Mouse (Mus musculus) midbrain, embryonic 15.5 days (tissue): Measurements from ENCODE around the gene Ilf2. TPM values are rescaled to one million over a fixed set of nuclear protein-coding genes. Genes with fewer than 3 reads are reported as not detected.

Experiments used
- ATAC-seq: fragments of 200-750 bp; cut with Nextera tagmentation; replicated peaks from 2 replicates; pipeline ENCODE4 v1.8.0; 2017; ENCODE audit warnings: moderate TSS enrichment
- H3K27ac ChIP-seq: fragments of 300-500 bp; sonication (generic); 2 replicates; pipeline ENCODE4 v1.5.1; 2015; ENCODE audit warnings: mild to moderate bottlenecking, inconsistent platforms
- H3K27me3 ChIP-seq: fragments of 300-500 bp; sonication (generic); replicated peaks from 2 replicates; pipeline ENCODE4 v1.6.1; 2015; ENCODE audit warnings: inconsistent platforms
- H3K36me3 ChIP-seq: fragments of 300-500 bp; sonication (generic); replicated peaks from 2 replicates; pipeline ENCODE4 v1.6.1; 2015; ENCODE audit warnings: inconsistent platforms
- H3K4me1 ChIP-seq: fragments of 300-500 bp; sonication (generic); 2 replicates; pipeline ENCODE4 v1.6.1; 2015; ENCODE audit warnings: inconsistent platforms
- H3K4me2 ChIP-seq: fragments of 300-500 bp; sonication (generic); 2 replicates; pipeline ENCODE4 v1.6.1; 2015; ENCODE audit warnings: inconsistent platforms, mild to moderate bottlenecking, moderate library complexity
- H3K4me3 ChIP-seq: fragments of 300-500 bp; sonication (generic); 2 replicates; pipeline ENCODE4 v1.5.1; 2015; ENCODE audit warnings: mild to moderate bottlenecking, inconsistent platforms
- H3K9ac ChIP-seq: fragments of 300-500 bp; sonication (generic); 2 replicates; pipeline ENCODE4 v1.6.1; 2015; ENCODE audit warnings: mild to moderate bottlenecking, inconsistent platforms
- H3K9me3 ChIP-seq: fragments of 300-500 bp; sonication (generic); 2 replicates; pipeline ENCODE4 v1.6.1; 2016; ENCODE audit warnings: inconsistent platforms
- WGBS: fragments of 180-500 bp; shearing (Covaris S2); methylation state at CpG from one replicate; pipeline ENCODE4 v1.1.7; 2015; ENCODE audit warnings: mixed read lengths; 5-methylcytosine and 5-hydroxymethylcytosine counted together
- polyA plus RNA-seq: library from polyadenylated mRNA; unstranded; fragments of >200 nt; fragmentation: Nextera tagmentation; extraction: Ambion mirVana; gene quantifications from 2 replicates; pipeline ENCODE4 v1.2.1, GENCODE M21; 2015

Gene Ilf2
- polyA plus RNA-seq, 1 experiment from 2014 or later: 263 TPM

GRCm38 (mm10) chr3:90514691-90515090 lies 38.8 kb downstream of the Ilf2 start:
- WGBS: 2% methylated on average over 10 of the region's 10 CpGs
- peaks cover 13% of the 10 kb centered on the region for H3K4me1 ChIP-seq
- peak overlapping the region; percentile 60 for H3K4me2 ChIP-seq
- H3K27ac ChIP-seq: no peak overlapping the region
- H3K9me3 ChIP-seq: no peaks in the 10 kb centered on the region
- peak overlapping the region; percentile 34 for H3K4me3 ChIP-seq
- H3K27me3 ChIP-seq: peaks cover 28% of the 10 kb centered on the region
- ATAC-seq: 0 out of 2 replicates have a peak, but pooled peaks have one; percentile 28
- no peaks in the 10 kb centered on the region for H3K36me3 ChIP-seq
- peak overlapping the region; percentile 25 for H3K9ac ChIP-seq

GRCm38 (mm10) chr3:90515242-90515641 lies 39.3 kb downstream of the Ilf2 start:
- H3K4me2 ChIP-seq: peak overlapping the region; percentile 60
- WGBS: 33% methylated on average over 1 of the region's 1 CpGs
- peaks cover 11% of the 10 kb centered on the region for H3K4me1 ChIP-seq
- H3K27me3 ChIP-seq: peaks cover 28% of the 10 kb centered on the region
- peak overlapping the region; percentile 34; the same call in 1 of the 2 replicates for H3K4me3 ChIP-seq
- no peak for ATAC-seq
- no peaks in the 10 kb centered on the region for H3K36me3 ChIP-seq
- no peaks in the 10 kb centered on the region for H3K9me3 ChIP-seq
- H3K27ac ChIP-seq: no peak overlapping the region
- no peak overlapping the region for H3K9ac ChIP-seq

- H3K27me3 ChIP-seq: peaks cover 28% of the 10 kb centered on the region
- H3K4me3 ChIP-seq: no peak overlapping the region
- no peaks in the 10 kb centered on the region for H3K36me3 ChIP-seq
- no peak overlapping the region for H3K9ac ChIP-seq
- H3K9me3 ChIP-seq: no peaks in the 10 kb centered on the region
- H3K4me2 ChIP-seq: no peak overlapping the region
- 89% methylated on average over 4 of the region's 4 CpGs for WGBS
- ATAC-seq: no peak
- no peak overlapping the region for H3K27ac ChIP-seq
- H3K4me1 ChIP-seq: peaks cover 11% of the 10 kb centered on the region
Observed at GRCm38 (mm10) chr3:90515789-90516188, 39.9 kb downstream of the Ilf2 start.

GRCm38 (mm10) chr3:90517711-90518110 lies 41.8 kb downstream of the Ilf2 start:
- H3K27ac ChIP-seq: no peak overlapping the region
- H3K36me3 ChIP-seq: no peaks in the 10 kb centered on the region
- H3K9me3 ChIP-seq: no peaks in the 10 kb centered on the region
- WGBS: 85% methylated on average over 4 of the region's 4 CpGs
- H3K4me1 ChIP-seq: peaks cover 11% of the 10 kb centered on the region
- peaks cover 23% of the 10 kb centered on the region for H3K27me3 ChIP-seq
- H3K9ac ChIP-seq: no peak overlapping the region
- H3K4me2 ChIP-seq: no peak overlapping the region
- H3K4me3 ChIP-seq: no peak overlapping the region
- no peak for ATAC-seq

GRCm38 (mm10) chr3:90525421-90525820 lies 49.5 kb downstream of the Ilf2 start:
- Histone ChIP-seq H3K27me3 (no peaks in the 10 kb centered on the region), H3K36me3 (no peaks in the 10 kb centered on the region), H3K9me3 (no peaks in the 10 kb centered on the region), H3K9ac (no peak overlapping the region), H3K27ac (no peak overlapping the region), H3K4me2 (no peak overlapping the region), H3K4me3 (no peak overlapping the region), H3K4me1 (no peaks in the 10 kb centered on the region)
- no peak for ATAC-seq
- WGBS: 64% methylated on average over 4 of the region's 4 CpGs

- no peaks in the 10 kb centered on the region for H3K9me3 ChIP-seq
- no peaks in the 10 kb centered on the region for H3K27me3 ChIP-seq
- no peaks in the 10 kb centered on the region for H3K4me1 ChIP-seq
- no peak for ATAC-seq
- no peak overlapping the region for H3K4me2 ChIP-seq
- 96% methylated on average over 2 of the region's 2 CpGs for WGBS
- H3K4me3 ChIP-seq: no peak overlapping the region
- H3K36me3 ChIP-seq: no peaks in the 10 kb centered on the region
- no peak overlapping the region for H3K27ac ChIP-seq
- no peak overlapping the region for H3K9ac ChIP-seq
Observed at GRCm38 (mm10) chr3:90526076-90526475, 50.1 kb downstream of the Ilf2 start.

- Histone ChIP-seq H3K4me3 (no peak within 1 kb of the TSS), H3K9ac (no peak within 1 kb of the TSS), H3K36me3 (no peaks in the 10 kb centered on the region), H3K9me3 (no peaks in the 10 kb centered on the region), H3K4me2 (no peak within 1 kb of the TSS), H3K27me3 (no peaks in the 10 kb centered on the region), H3K27ac (no peak within 1 kb of the TSS), H3K4me1 (no peaks in the 10 kb centered on the region)
- ATAC-seq: no peak
- 82% methylated on average over 5 of the region's 5 CpGs for WGBS
Observed at GRCm38 (mm10) chr3:90526580-90526979, 50.7 kb downstream of the Ilf2 start, which contains the start of gene S100a14. TSS of gene S100a14 (plus strand) at chr3:90526856.

- WGBS: 86% methylated on average over 7 of the region's 7 CpGs
- Histone ChIP-seq H3K4me1 (no peaks in the 10 kb centered on the region), H3K27me3 (no peaks in the 10 kb centered on the region), H3K9me3 (no peaks in the 10 kb centered on the region), H3K36me3 (no peaks in the 10 kb centered on the region), H3K27ac (no peak overlapping the region), H3K9ac (no peak overlapping the region), H3K4me2 (no peak overlapping the region), H3K4me3 (no peak overlapping the region)
- ATAC-seq: no peak
Observed at GRCm38 (mm10) chr3:90527291-90527873, 51.5 kb downstream of the Ilf2 start.

- H3K36me3 ChIP-seq: no peaks in the 10 kb centered on the region
- no peaks in the 10 kb centered on the region for H3K4me1 ChIP-seq
- no peak for ATAC-seq
- no peaks in the 10 kb centered on the region for H3K27me3 ChIP-seq
- no peaks in the 10 kb centered on the region for H3K9me3 ChIP-seq
- no peak overlapping the region for H3K4me2 ChIP-seq
- H3K9ac ChIP-seq: no peak overlapping the region
- WGBS: 78% methylated on average over 5 of the region's 5 CpGs
- H3K27ac ChIP-seq: no peak overlapping the region
- H3K4me3 ChIP-seq: no peak overlapping the region
Observed at GRCm38 (mm10) chr3:90531713-90532112, 55.8 kb downstream of the Ilf2 start.

- Histone ChIP-seq H3K4me1 (peaks cover under 1% of the 10 kb centered on the region; the same call in 1 of the 2 replicates), H3K36me3 (no peaks in the 10 kb centered on the region), H3K27me3 (no peaks in the 10 kb centered on the region), H3K9ac (no peak overlapping the region), H3K9me3 (no peaks in the 10 kb centered on the region), H3K4me3 (no peak overlapping the region), H3K4me2 (no peak overlapping the region), H3K27ac (no peak overlapping the region)
- ATAC-seq: no peak
- 66% methylated on average over 1 of the region's 1 CpGs for WGBS
Observed at GRCm38 (mm10) chr3:90535446-90535845, 59.5 kb downstream of the Ilf2 start.

- 50% methylated on average over 10 of the region's 10 CpGs for WGBS
- Histone ChIP-seq H3K27ac (no peak within 1 kb of the TSS), H3K4me1 (peaks cover 9% of the 10 kb centered on the region), H3K36me3 (no peaks in the 10 kb centered on the region), H3K4me2 (no peak within 1 kb of the TSS), H3K27me3 (no peaks in the 10 kb centered on the region), H3K9me3 (no peaks in the 10 kb centered on the region), H3K9ac (no peak within 1 kb of the TSS), H3K4me3 (no peak within 1 kb of the TSS)
- no peak for ATAC-seq
Observed at GRCm38 (mm10) chr3:90537141-90537904, 61.4 kb downstream of the Ilf2 start, which contains the start of gene S100a16. TSS of gene S100a16 (plus strand) at chr3:90537254.

GRCm38 (mm10) chr3:90537905-90538296 lies 62.0 kb downstream of the Ilf2 start:
- H3K4me3 ChIP-seq: no peak overlapping the region
- H3K4me2 ChIP-seq: no peak overlapping the region

More at GRCm38 (mm10) chr3:90537905-90538296, 62.0 kb downstream of the Ilf2 start:
- Histone ChIP-seq H3K4me1 (peaks cover 9% of the 10 kb centered on the region), H3K36me3 (no peaks in the 10 kb centered on the region), H3K27ac (no peak overlapping the region), H3K9me3 (no peaks in the 10 kb centered on the region), H3K27me3 (no peaks in the 10 kb centered on the region), H3K9ac (no peak overlapping the region)
- ATAC-seq: no peak
- whole genome bisulfite sequencing: 87% methylated on average over 5 of the region's 5 CpGs
